ENCODE assay signal across 8 mouse cellular contexts in genomic region chr6:120174602-120175115, GRCm38 (mm10).
DNase-seq lines count a peak whose midpoint lies in the region; ATAC-seq and TF ChIP-seq lines count a peak whose summit lies in the region.
"Had no signal": no experiment of that assay in that cellular context is flagged by ENCODE, and none has a peak within 500 bp of the region (broad histone marks: within the 10 kb centered on the region; RNA-seq: fewer than 3 reads in every experiment).

No protein-coding gene starts in this region.

- H3K9me3 ChIP-seq in lung, embryonic 16.5 days (ENCODE audit: control insufficient read depth, low read length): no peaks in the 10 kb centered on the region
- H3K9me3 ChIP-seq in kidney, postnatal 0 days (replicated peaks; ENCODE audit: low read length): no peaks in the 10 kb centered on the region
- H3K9me3 ChIP-seq in stomach, embryonic 14.5 days (ENCODE audit: control insufficient read depth, low read depth, low read length): no peaks in the 10 kb centered on the region
- H3K9me3 ChIP-seq: forebrain, embryonic 13.5 days had no signal

- H3K4me3 ChIP-seq in lung, embryonic 16.5 days (ENCODE audit: low read length): no peak overlapping the region
- no peak overlapping the region for H3K4me3 ChIP-seq in kidney, postnatal 0 days (replicated peaks; ENCODE audit: low read depth, low read length)
- no peak overlapping the region for H3K4me3 ChIP-seq in stomach, embryonic 14.5 days (ENCODE audit: low read depth, low read length)
- no peak overlapping the region for H3K4me3 ChIP-seq in layer of hippocampus, adult 2 months
- H3K4me3 ChIP-seq: forebrain, embryonic 13.5 days had no signal

- no peak overlapping the region for H3K9ac ChIP-seq in lung, embryonic 16.5 days (ENCODE audit: low read length)
- no peak overlapping the region for H3K9ac ChIP-seq in kidney, postnatal 0 days (ENCODE audit: low read depth, low read length)
- H3K9ac ChIP-seq in stomach, embryonic 14.5 days (replicated peaks; ENCODE audit: low read depth, low read length): no peak overlapping the region
- H3K9ac ChIP-seq: forebrain, embryonic 13.5 days had no signal

- no peak for TF ChIP-seq CTCF in kidney, postnatal 0 days (IDR thresholded peaks at IDR 0.05; ENCODE audit: low read depth)
- no peak for TF ChIP-seq CTCF in layer of hippocampus, adult 2 months (conservative IDR thresholded peaks at IDR 0.05)

- H3K27me3 ChIP-seq in lung, embryonic 16.5 days (ENCODE audit: control insufficient read depth, insufficient read depth, low read depth, low read length): no peaks in the 10 kb centered on the region
- H3K27me3 ChIP-seq in kidney, postnatal 0 days (ENCODE audit: insufficient read depth, low read length): no peaks in the 10 kb centered on the region
- no peaks in the 10 kb centered on the region for H3K27me3 ChIP-seq in stomach, embryonic 14.5 days (ENCODE audit: control insufficient read depth, insufficient read depth, low read length)
- H3K27me3 ChIP-seq: forebrain, embryonic 13.5 days had no signal

- peaks cover 13% of the 10 kb centered on the region for H3K4me1 ChIP-seq in lung, embryonic 16.5 days (replicated peaks; ENCODE audit: control insufficient read depth, insufficient read depth, low read length)
- H3K4me1 ChIP-seq in kidney, postnatal 0 days (replicated peaks; ENCODE audit: insufficient read depth, low read length): no peaks in the 10 kb centered on the region
- 0 out of 2 replicates have a peak, but pooled peaks cover 5% of the 10 kb centered on the region for H3K4me1 ChIP-seq in stomach, embryonic 14.5 days (ENCODE audit: control insufficient read depth, insufficient read depth, low read length)
- H3K4me1 ChIP-seq: forebrain, embryonic 13.5 days had no signal

- WGBS in lung, embryonic 16.5 days: 40% methylated on average over 7 of the region's 7 CpGs
- 53% methylated on average over 7 of the region's 7 CpGs for WGBS in kidney, postnatal 0 days
- 65% methylated on average over 7 of the region's 7 CpGs for WGBS in stomach, embryonic 14.5 days

- H3K27ac ChIP-seq in lung, embryonic 16.5 days (ENCODE audit: low read length): no peak overlapping the region
- H3K27ac ChIP-seq in kidney, postnatal 0 days: no peak overlapping the region; the same call in 1 of the 2 replicates
- no peak overlapping the region for H3K27ac ChIP-seq in stomach, embryonic 14.5 days (ENCODE audit: low read length)
- H3K27ac ChIP-seq in layer of hippocampus, adult 2 months: no peak overlapping the region; the same call in 1 of the 2 replicates
- H3K27ac ChIP-seq: forebrain, embryonic 13.5 days had no signal

- no peaks in the 10 kb centered on the region for H3K36me3 ChIP-seq in lung, embryonic 16.5 days (ENCODE audit: control insufficient read depth, insufficient read depth, low read length)
- H3K36me3 ChIP-seq in kidney, postnatal 0 days (ENCODE audit: insufficient read depth, low read length): no peaks in the 10 kb centered on the region
- H3K36me3 ChIP-seq in stomach, embryonic 14.5 days (ENCODE audit: control insufficient read depth, insufficient read depth, low read length): no peaks in the 10 kb centered on the region

- ATAC-seq in lung, embryonic 16.5 days (ENCODE audit: low read depth): peak; percentile 53; the same call in 1 of the 2 replicates
- ATAC-seq in kidney, postnatal 0 days (replicated peaks; ENCODE audit: low FRiP score, low read depth): peak; percentile 33; the same call in 1 of the 2 replicates
- peak; percentile 91; the same call in 1 of the 2 replicates for ATAC-seq in stomach, embryonic 14.5 days (ENCODE audit: insufficient number of reproducible peaks, insufficient read depth, low FRiP score, low read depth)
- ATAC-seq: forebrain, embryonic 13.5 days had no signal

- DNase-seq in lung, postnatal 14 days: no peak
- DNase-seq in heart, adult 8-10 months (ENCODE audit: low spot score): peak; percentile 85
- no peak for DNase-seq in kidney, postnatal 0 days (ENCODE audit: low spot score)
- DNase-seq in layer of hippocampus, adult 2 months (ENCODE audit: low spot score in 2 of 2): no peak
- DNase-seq in cerebellum, adult 9-10 months: no peak

- H3K4me2 ChIP-seq in lung, embryonic 16.5 days (ENCODE audit: low read depth, low read length): no peak overlapping the region
- no peak overlapping the region for H3K4me2 ChIP-seq in kidney, postnatal 0 days (ENCODE audit: low read length)
- no peak overlapping the region for H3K4me2 ChIP-seq in stomach, embryonic 14.5 days (replicated peaks; ENCODE audit: low read depth, low read length)
- H3K4me2 ChIP-seq: forebrain, embryonic 13.5 days had no signal

Comparison
In these comparisons a context has a peak if more than half of its experiments do, and no peak if none do; other contexts are left out.
1. ATAC-seq: peak in every context shown above with its lines; median percentile 91 in stomach, embryonic 14.5 days; 53 in lung, embryonic 16.5 days; 33 in kidney, postnatal 0 days.